Mouse (Mus musculus): ENCODE measurements around the gene Synj2.

GRCm38 (mm10) chr17:6003661-6004060, 62.6 kb downstream of the Synj2 start:
- TF ChIP-seq EP300 (IDR thresholded peaks at IDR 0.05; ENCODE audit: insufficient read depth, low read depth, low read length) (no peak), POLR2A (IDR thresholded peaks at IDR 0.05; ENCODE audit: insufficient read depth, low read length) (no peak), CTCF (IDR thresholded peaks at IDR 0.05; ENCODE audit: low read depth, low read length) (no peak)
